Mouse (Mus musculus) CD4-positive, CD25-positive, alpha-beta regulatory T cell, adult 2 months (primary cell): Measurements from ENCODE around the gene Fam25c.
"Not testable (repeated sequence)": the region's sequence is repeated elsewhere in the genome, so short reads cannot be mapped to it uniquely, and the experiment has no call there.

Experiments used
- DNase-seq: peaks from one replicate; pipeline ENCODE4 v3.0.0-alpha.2; 2012; ENCODE audit warnings: low read depth, low spot score

The Fam25c gene

GRCm38 (mm10) chr14:34355301-34355700 lies at the start of gene Fam25c:
Gene Fam25c (minus strand): TSS chr14:34355433.
- DNase-seq: no peak

DNA sequence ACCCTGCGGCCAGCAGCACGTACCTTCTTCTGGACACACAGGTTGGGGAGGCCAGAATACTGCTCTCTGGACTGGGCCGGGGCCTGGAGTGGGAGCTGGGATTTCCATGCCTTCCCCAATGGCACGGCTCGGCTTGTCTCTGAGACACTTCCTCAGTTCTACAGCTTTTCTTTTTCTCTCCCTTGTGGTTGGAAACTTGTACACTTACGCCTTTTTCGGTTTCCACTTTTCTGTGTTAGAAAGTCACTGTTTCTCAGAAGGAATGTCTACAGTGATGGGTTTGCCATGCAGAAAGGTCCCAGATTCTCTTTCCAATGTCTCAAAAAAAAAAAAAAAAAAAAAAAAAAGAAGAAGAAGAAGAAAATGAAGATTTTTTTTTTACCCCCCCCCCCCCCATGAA lies 48.2 kb upstream of the Fam25c start:
- DNase-seq: no peak

DNA sequence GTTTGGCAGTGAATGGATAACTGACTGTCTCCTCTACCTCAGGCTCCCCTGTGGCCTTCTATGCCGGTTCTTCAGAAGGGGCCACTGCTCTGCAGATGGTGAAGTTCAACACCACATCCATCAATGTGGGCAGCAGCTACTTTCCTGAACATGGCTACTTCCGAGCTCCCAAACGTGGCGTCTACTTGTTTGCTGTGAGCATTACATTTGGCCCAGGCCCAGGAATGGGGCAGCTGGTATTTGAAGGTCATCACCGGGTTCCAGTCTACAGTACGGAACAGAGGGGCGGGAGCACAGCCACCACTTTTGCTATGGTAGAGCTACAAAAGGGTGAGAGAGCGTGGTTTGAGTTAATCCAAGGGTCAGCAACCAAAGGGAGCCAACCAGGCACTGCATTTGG lies 47.6 kb upstream of the Fam25c start:
- no peak for DNase-seq

GRCm38 (mm10) chr14:34401135-34401534 lies 45.9 kb upstream of the Fam25c start:
- DNase-seq: peak; percentile 89

- no peak for DNase-seq
Observed at GRCm38 (mm10) chr14:34400021-34400420, 44.8 kb upstream of the Fam25c start.

DNA sequence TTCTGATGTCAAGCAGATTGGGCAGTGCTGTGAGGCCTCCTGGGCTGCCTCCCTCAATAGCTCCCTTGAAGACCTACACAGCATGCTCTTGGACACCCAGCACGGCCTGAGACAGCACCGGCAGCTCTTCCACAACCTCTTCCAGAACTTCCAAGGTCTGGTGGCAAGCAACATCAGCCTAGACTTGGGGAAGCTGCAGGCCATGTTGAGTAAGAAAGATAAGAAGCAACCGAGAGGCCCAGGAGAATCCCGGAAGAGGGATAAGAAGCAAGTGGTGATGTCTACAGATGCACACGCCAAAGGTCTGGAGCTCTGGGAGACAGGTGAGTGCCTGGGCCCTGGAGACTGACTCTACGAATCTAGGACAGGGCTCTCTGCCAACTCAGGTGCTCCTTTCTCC lies 44.1 kb upstream of the Fam25c start:
- no peak for DNase-seq

GRCm38 (mm10) chr14:34398901-34399300 lies 43.7 kb upstream of the Fam25c start:
- DNase-seq: no peak

GRCm38 (mm10) chr14:34397871-34398270 lies 42.6 kb upstream of the Fam25c start:
- DNase-seq: no peak

GRCm38 (mm10) chr14:34393295-34393694 lies 38.1 kb upstream of the Fam25c start:
- no peak for DNase-seq

DNA sequence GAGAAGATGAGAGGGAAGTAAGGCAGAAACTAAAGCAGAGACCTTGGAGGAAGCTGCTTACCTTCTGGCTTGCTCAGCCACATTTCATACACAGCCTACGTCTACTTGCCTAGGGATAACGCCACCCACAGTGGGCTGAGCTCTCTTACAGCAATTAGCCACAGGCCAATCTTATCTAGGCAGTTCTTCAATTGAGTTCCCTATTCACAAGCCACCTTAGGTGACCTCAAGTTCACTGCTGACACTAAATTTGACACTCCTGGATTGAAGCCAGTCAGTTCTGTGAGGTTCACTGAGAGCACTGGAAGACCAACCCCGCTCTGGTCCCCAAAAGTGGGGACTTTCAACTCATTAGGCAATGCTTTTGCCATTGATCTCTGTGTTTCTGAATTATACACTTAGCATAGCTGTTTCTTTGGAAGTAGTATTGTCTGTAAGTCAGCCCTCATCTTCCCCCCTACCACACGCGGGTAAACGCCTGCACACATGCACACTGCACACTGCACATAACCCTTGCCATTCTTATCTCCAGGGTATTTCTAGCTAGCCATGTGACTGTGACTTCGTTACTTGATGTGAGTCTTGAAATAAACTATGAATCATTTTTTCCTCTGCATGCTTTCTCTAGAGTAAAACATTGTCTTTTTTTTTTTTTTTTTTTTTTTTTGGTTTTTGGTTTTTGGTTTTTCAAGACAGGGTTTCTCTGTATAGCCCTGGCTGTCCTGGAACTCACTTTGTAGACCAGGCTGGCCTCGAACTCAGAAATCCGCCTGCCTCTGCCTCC lies 27.9 kb upstream of the Fam25c start:
- DNase-seq: no peak

DNA sequence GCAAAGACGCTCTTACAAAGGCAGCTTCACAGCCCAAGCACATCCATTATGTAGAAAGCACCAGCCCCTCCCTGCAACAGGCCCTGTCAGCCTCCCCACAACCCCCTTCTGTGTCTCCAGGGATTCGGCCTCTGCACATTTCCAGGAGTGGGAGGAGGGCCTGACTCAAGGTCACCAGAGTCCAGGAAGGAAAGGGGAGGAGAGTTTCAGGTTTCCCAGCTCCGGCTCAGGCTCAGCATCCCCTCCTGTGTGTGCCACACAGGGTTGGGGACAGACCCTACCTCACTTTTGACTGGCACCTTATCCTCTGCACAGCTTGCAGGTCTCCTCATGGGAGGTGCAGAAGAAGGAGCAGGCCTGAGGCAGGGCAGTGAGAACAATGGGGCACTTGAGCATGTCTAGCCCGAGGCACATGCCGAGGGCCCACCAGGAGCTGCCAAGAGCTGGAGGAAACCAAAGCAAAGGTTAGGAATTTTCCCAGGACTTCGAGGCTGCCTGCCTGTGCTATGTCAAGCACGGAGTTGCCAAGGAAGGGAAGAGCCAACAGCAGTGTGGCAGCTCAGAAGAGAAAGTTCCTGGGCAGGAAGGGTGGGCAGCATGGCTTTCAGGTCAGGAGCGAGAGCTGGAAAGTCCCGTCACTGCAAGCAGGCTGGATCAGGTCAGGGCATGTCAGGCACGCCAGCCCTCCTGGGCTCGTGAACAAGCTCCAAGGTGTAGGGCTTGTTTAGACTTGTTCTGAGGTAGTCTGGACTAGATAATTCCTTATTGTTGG lies 23.5 kb upstream of the Fam25c start:
- DNase-seq: no peak

- DNase-seq: no peak
Observed at GRCm38 (mm10) chr14:34377121-34377520, 21.9 kb upstream of the Fam25c start.

DNA sequence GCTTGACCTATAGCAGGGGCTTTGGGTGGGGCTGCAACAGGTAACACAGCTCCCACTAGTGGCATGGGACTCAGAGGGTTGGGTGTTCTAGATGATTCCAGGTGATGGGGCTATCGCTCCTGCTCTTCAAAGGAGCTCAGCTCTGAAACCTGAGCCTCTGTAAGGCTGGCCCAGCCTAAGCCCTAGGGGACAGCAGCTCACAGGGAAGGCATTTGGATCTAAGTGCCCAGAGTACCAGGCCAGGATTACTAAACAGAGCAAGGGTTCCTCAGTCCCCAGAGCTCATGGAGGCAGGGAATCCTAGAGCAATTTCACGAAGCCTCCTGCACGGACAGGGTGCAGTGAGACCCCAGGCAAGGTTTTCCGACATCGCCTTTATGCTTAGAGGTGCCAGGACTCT lies 20.7 kb upstream of the Fam25c start:
- no peak for DNase-seq

GRCm38 (mm10) chr14:34375415-34375904 lies 20.2 kb upstream of the Fam25c start, which contains the start of gene Mmrn2:
Gene Mmrn2 (plus strand): TSS chr14:34375465.
- no peak for DNase-seq

DNA sequence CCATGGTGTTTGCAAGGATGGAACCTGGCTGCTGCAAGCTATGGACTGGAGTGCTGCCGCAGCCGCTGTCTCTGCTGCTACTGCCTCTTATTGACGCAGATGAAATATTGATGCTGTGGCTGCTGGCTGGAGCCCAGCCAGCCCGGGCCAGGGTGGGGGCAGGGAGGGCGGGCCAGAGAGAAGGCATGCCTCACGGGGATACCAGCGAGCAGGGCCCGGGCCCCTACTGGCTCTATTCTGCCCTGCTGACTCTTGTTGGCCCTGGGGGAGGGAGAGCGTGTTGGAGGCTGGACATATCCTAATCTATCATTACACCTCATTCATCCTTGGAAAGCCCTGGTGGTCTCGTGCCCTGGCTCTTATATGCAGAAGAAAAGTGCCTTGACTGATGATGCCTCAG lies 19.3 kb upstream of the Fam25c start, which contains the start of gene Sncg:
Gene Sncg (minus strand): TSS at position 213 of the 400 bp plus-strand sequence.
- no peak for DNase-seq

DNA sequence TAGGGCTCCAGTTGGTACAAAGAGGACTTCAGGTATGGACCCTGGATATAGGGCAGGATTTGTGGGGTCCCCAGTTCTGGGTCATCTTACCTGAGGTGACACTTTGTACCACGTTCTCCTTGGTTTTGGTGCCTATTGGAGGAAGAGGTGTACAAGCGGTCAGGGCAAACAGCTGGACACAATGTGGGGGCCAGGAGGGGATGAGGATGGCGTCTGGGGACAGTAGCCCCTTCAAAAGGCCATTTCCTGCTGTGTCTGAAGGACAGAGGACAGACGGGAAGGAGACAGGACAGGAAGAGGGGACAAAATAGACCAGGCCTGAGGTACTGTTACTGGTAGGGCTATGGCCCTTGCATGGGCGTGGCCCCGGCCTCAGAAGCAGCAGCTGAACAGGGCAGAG lies 18.3 kb upstream of the Fam25c start:
- DNase-seq: no peak

- no peak for DNase-seq
Observed at GRCm38 (mm10) chr14:34372646-34373045, 17.4 kb upstream of the Fam25c start.

GRCm38 (mm10) chr14:34371763-34372162 lies 16.5 kb upstream of the Fam25c start:
- no peak for DNase-seq

- DNase-seq: no peak
Observed at GRCm38 (mm10) chr14:34370921-34371320, 15.7 kb upstream of the Fam25c start.

- no peak for DNase-seq
Observed at GRCm38 (mm10) chr14:34370203-34370602, 15.0 kb upstream of the Fam25c start.

DNA sequence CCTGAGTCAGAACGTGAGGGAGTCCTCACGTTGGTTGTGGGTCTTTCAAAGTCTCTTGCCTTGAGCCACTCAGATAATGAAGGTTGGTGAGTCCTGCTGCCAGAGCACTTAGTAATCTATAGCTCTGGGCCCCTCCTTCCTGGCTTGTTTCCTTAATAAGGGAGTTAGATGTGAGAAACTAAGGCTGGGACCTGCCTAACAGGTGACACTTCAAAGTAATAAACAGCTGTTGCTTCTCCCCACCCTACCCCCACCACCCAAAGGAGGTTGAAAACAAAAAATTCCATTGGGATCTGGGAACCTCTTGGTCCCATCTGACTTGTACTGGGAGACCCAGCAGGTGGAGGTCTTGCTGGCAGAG lies 9.9 kb upstream of the Fam25c start:
- no peak for DNase-seq

- not testable (repeated sequence) for DNase-seq
Observed at GRCm38 (mm10) chr14:34364254-34365146, 9.3 kb upstream of the Fam25c start.
